Mouse (Mus musculus) heart, postnatal 10 days (tissue): ENCODE data around the gene Nrsn2. TPM values are rescaled to one million over a fixed set of nuclear protein-coding genes. Genes with fewer than 3 reads are reported as not detected.

Experiments used
- DNase-seq, 2 experiments: peaks; one replicate each; pipeline ENCODE4 v3.0.0; 2021
- intact Hi-C: fragments of 180-260 bp; cut with DNase I; formaldehyde crosslinking; loops from one replicate; pipeline ENCODE4 v1.15.1; 2025
- total RNA-seq, 2 experiments: library from RNA; stranded (reverse); gene quantifications; 2 replicates each; pipeline ENCODE4 v1.2.3; 2021

Gene Nrsn2
- total RNA-seq, result not detected

GRCm38 (mm10) chr2:152376345-152376741 lies at the start of gene Nrsn2:
Gene Nrsn2 (minus strand): TSS chr2:152376638.
- intact Hi-C loops, result no loop called here
- DNase-seq, result no peak

GRCm38 (mm10) chr2:152415786-152416185 lies 39.3 kb upstream of the Nrsn2 start:
- DNase-seq, result no peak
- intact Hi-C loops, result loop anchor here (1.0 to 2.0 kb wide), 2 partner anchors 19 to 21 kb away; no protein-coding TSS in a partner anchor

- no peak for DNase-seq
Measured at GRCm38 (mm10) chr2:152415287-152415686, 38.8 kb upstream of the Nrsn2 start, which contains the start of gene 6820408C15Rik. Gene 6820408C15Rik (plus strand): TSS chr2:152415587.

GRCm38 (mm10) chr2:152414591-152415165 lies 38.2 kb upstream of the Nrsn2 start, which contains the start of gene Zcchc3:
Gene Zcchc3 (minus strand): TSS chr2:152415027.
- peak; percentile 92 to 93 for DNase-seq
- intact Hi-C loops, result loop anchor here (1.0 to 2.0 kb wide), 2 partner anchors 18 to 22 kb away; no protein-coding TSS in a partner anchor

More at GRCm38 (mm10) chr2:152415287-152415686, 38.8 kb upstream of the Nrsn2 start, which contains the start of gene 6820408C15Rik:
- intact Hi-C loops, result loop anchor here (1.0 to 2.0 kb wide), 2 partner anchors 18 to 21 kb away; no protein-coding TSS in a partner anchor

GRCm38 (mm10) chr2:152413765-152414584 lies 37.5 kb upstream of the Nrsn2 start:
- intact Hi-C loops, result loop anchor here (2.0 kb wide), 1 partner anchor 17 kb away; no protein-coding TSS in a partner anchor
- DNase-seq, result peak; percentile 58 to 63

- DNase-seq, result peak in 1 of 2 experiments; percentile 58
- intact Hi-C loops, result no loop called here
Measured at GRCm38 (mm10) chr2:152413158-152413764, 36.8 kb upstream of the Nrsn2 start.

- no peak for DNase-seq
- intact Hi-C loops, result no loop called here
Measured at GRCm38 (mm10) chr2:152412526-152413157, 36.2 kb upstream of the Nrsn2 start.

- no peak for DNase-seq
- intact Hi-C loops, result no loop called here
Measured at GRCm38 (mm10) chr2:152411471-152411870, 35.0 kb upstream of the Nrsn2 start.

- DNase-seq, result peak; percentile 93
- intact Hi-C loops, result no loop called here
Measured at GRCm38 (mm10) chr2:152410971-152411371, 34.5 kb upstream of the Nrsn2 start.

GRCm38 (mm10) chr2:152409781-152410180 lies 33.3 kb upstream of the Nrsn2 start:
- intact Hi-C loops, result no loop called here
- DNase-seq, result no peak

- peak; percentile 97 to 98 for DNase-seq
- intact Hi-C loops, result no loop called here
Measured at GRCm38 (mm10) chr2:152406126-152406525, 29.7 kb upstream of the Nrsn2 start.

GRCm38 (mm10) chr2:152399122-152399542 lies 22.7 kb upstream of the Nrsn2 start:
- DNase-seq, result no peak
- intact Hi-C loops, result no loop called here

- DNase-seq, result peak; percentile 97
- intact Hi-C loops, result no loop called here
Measured at GRCm38 (mm10) chr2:152398691-152399090, 22.3 kb upstream of the Nrsn2 start.

GRCm38 (mm10) chr2:152397680-152398435 lies 21.4 kb upstream of the Nrsn2 start, which contains the start of gene Sox12:
Gene Sox12 (minus strand): TSS chr2:152398063.
- intact Hi-C loops, result loop anchor here (2.0 kb wide), 1 partner anchor 17 kb away; the partner anchor contains the start of genes 6820408C15Rik and Zcchc3
- peak; percentile 99 for DNase-seq

- intact Hi-C loops, result loop anchor here (2.0 kb wide), 1 partner anchor 18 kb away; the partner anchor contains the start of genes 6820408C15Rik and Zcchc3
- peak; percentile 89 to 90 for DNase-seq
Measured at GRCm38 (mm10) chr2:152397004-152397589, 20.7 kb upstream of the Nrsn2 start.

- peak; percentile 92 for DNase-seq
- intact Hi-C loops, result loop anchor here (2.0 kb wide), 1 partner anchor 18 kb away; the partner anchor contains the start of genes 6820408C15Rik and Zcchc3
Measured at GRCm38 (mm10) chr2:152396110-152397003, 19.9 kb upstream of the Nrsn2 start.

GRCm38 (mm10) chr2:152395271-152395920 lies 19.0 kb upstream of the Nrsn2 start:
- DNase-seq, result no peak
- intact Hi-C loops, result no loop called here
